Mouse (Mus musculus) heart, postnatal 14 days (tissue): ENCODE results near the gene Cobll1. TPM values are rescaled to one million over a fixed set of nuclear protein-coding genes. Genes with fewer than 3 reads are reported as not detected.

Source experiments
- DNase-seq, 2 experiments: peaks; one replicate each; pipeline ENCODE4 v3.0.0; 2021 to 2022
- intact Hi-C: fragments of 180-260 bp; cut with DNase I; formaldehyde crosslinking; loops from one replicate; pipeline ENCODE4 v1.15.1; 2025
- total RNA-seq, 2 experiments: library from RNA; stranded (reverse); gene quantifications; 2 replicates each; pipeline ENCODE4 v1.2.3; 2021

Gene Cobll1
- total RNA-seq, 2 experiments from 2014 or later = 51.3 to 53.6 TPM

DNA sequence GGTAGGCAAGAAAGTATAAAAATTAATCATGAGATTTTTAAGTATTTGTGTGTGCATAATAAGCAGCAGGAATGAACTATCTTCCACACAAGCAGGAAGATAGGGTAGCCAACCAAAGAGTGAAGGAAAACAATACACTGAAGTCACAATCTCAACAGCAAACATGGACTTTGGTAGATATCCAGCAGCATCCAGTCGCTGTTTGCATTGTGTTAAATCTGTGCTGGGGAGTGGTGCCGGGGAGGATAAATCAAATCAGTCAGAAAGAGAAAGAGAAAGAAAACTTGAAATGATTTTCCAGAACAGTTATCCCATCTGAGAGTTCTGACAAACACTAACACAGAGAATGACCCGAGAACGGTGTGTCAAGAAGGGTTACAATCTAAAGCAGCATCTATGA, 75.2 kb downstream of the Cobll1 start:
- intact Hi-C loops = no loop called here
- no peak for DNase-seq

DNA sequence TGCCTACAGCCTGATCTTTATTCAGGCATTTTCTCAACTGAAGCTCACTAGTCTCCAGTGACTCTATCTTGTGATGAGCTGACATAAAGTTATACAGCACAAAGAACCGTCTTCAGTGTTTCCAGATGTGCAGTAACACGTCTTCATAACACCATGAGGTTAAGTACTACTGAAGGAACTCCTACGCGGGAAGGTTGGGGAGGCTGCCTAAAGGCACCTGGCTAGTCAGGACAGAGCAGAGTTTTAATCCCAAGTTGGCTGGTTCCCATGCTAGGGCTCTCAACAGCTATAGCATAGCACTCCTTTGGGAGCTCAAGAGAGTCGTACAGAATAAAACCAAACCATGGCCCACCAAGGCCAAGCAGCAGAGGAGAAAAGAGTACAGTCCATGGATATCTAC, 76.6 kb downstream of the Cobll1 start:
- DNase-seq = no peak
- intact Hi-C loops = no loop called here

DNA sequence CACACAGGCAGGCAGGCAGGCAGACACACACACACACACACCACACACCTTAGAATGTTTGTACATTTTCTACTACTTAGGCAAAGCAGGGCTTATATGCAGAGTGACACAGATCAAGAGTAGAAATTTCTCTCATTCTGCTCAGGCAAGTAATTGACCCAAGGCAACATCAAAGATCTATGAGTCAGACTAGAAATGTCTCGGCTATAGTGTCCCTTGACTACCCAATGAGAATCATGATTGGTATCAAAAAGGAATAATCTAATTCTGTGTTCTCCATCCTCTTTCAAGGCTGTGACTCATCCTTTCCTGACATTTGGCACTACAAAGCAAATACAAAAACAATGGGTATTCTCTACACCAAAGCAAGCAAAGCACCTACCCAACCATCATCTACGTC, 77.5 kb downstream of the Cobll1 start:
- intact Hi-C loops = no loop called here
- no peak for DNase-seq

DNA sequence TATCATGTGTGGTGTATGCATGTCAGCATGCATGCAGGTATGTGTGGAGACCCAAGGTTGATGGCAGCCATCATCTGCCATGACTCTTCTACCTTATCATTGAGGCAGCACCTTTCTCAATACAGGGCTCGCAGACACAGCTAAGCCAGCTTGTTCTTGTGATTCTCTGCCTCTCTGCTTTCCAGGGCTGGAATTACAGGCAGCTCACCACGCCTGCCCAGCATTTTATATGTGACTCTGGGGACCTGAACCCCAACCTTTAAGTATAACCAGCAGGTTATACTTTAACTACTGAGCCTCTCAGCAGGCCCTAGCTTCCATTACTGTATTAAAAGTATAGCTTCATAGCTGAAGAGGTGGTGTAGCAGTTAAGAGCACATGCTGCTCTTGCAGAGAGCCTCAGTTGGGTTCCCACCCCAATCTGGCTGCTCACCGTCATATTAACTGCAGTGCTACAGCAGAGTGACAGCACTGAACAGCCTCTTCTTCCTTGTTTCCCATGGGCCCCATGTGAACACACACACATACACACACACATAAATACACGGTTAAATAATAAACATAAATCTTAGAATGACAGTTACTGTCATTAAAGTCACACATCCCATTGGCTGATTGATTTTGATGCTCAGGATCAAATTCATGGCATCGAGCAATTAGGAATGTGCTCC, 81.1 kb downstream of the Cobll1 start:
- intact Hi-C loops = no loop called here
- DNase-seq = no peak

DNA sequence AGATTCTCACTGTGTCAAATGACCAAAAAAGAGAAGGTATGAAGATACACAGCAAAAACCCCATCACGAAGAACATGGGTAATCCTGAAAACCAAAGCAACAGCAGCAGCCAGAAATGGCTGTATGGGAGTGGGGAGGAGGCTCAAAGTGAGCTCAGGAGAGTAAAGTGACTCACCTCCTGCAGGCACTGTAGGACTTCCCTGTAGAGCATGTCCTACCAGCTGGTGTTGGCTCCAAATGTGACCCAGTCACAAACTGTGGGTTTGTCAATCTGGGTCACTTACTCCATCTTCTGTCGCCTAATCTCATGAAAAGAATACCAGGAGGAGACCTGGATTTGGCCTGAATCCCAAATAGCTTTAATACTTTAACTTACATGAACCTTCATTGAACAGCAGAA, 81.9 kb downstream of the Cobll1 start:
- intact Hi-C loops = no loop called here
- DNase-seq = no peak

DNA sequence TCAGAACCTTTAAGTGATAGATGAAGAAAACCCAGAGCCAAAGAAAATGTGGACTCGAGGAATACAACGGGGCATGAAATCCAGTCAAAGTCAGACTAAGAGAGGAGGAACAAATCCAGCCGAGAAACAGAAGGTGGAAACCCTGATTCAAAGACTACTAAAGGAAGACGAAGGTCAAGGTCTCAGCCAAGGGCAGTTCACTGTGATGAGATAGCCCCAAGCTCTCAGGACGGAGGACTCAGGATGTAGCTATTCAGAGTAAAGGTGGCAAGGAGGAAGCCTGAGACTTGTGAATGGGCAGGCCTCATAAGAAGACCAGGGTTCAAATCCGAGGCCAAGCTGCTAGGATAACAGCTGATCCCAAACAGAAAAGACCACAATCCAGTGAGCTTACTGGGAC, 90.3 kb downstream of the Cobll1 start:
- DNase-seq = no peak
- intact Hi-C loops = loop anchor here (1.0 to 10.0 kb wide), 2 partner anchors 188 to 416 kb away; partner anchors contain the start of gene Scn3a

DNA sequence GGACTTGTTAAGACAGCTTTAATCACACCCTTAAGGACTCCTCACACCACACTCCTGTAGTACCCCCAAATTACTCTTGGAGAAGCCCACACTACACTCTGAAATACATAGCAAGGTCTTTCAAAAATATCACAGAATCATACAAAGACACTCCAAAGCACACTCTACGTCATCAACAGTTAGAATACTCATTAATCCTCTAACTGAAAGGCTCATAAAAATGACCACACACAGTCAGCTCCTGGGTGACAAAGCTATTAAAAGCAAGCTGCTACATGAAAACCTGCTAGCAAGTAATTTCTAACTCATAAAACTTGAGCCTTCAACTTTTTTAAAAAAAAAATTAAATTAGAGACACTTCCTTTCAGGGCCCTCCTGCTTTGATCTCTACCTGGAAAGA, 91.8 kb downstream of the Cobll1 start:
- intact Hi-C loops = loop anchor here (10.0 kb wide), 1 partner anchor 417 kb away; the partner anchor contains the start of gene Scn3a
- DNase-seq = no peak

DNA sequence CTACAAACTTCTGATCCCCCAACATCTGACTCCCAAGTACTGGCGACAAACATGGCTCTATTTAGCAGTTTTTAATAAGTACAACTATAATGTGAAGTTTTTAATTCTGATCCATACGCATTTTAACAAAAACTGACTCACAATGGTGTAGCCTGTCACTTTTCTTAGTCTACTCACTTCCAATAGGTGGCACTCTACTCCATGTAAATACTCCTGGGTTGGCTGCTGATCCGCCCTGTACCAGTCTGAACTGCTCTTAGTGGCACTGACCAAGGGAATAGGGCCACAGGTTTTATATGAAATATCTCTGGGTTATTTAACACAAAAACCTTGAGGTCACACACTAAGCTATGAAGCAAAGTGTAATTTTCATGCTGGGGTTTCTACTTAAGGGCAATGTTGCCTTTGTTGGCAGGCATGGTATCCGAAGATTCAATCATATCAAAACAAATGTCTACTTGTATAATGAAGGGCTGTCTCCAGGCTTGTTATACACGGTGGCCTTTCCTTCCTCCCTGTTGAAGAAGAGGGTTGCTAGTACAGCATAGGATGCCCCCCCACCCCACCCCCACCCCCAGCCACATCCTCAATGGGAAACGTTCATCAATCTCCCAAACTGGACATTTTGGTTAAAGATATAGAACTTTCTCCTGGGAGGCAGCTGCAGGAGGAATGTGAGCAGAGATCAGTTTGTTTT, 93.6 kb downstream of the Cobll1 start:
- intact Hi-C loops = loop anchor here (1.0 to 10.0 kb wide), 3 partner anchors 93 to 419 kb away; partner anchors contain the start of genes Cobll1 and Scn3a
- DNase-seq = peak; percentile 15 to 48

DNA sequence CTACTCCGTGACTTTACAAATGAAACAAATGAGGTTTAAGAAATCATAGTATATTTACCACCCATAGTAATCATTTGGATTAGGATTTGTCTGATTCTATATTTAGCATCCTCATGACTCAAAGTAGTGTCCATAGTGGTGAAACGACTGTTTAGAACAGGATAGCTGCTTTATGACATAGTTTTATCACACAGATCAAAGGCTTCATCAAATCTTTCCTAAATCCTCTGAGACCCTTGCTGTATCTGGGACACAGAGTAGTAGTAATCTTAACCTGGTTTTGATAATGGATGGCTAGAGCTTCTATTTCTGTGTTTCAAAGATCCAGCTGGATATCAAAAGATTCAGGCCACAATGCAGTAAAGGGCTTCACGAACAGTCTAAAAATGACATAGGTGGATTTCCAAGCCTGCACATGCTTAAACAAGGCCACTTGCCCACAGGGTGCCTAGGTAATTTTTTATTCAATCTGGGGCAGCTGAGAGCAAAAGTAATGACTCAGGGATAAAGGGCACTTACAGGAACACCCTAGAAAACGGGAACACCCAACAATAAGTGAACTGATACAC, 98.0 kb downstream of the Cobll1 start:
- DNase-seq = no peak
- intact Hi-C loops = loop anchor here (10.0 kb wide), 1 partner anchor 424 kb away; the partner anchor contains the start of gene Scn3a

DNA sequence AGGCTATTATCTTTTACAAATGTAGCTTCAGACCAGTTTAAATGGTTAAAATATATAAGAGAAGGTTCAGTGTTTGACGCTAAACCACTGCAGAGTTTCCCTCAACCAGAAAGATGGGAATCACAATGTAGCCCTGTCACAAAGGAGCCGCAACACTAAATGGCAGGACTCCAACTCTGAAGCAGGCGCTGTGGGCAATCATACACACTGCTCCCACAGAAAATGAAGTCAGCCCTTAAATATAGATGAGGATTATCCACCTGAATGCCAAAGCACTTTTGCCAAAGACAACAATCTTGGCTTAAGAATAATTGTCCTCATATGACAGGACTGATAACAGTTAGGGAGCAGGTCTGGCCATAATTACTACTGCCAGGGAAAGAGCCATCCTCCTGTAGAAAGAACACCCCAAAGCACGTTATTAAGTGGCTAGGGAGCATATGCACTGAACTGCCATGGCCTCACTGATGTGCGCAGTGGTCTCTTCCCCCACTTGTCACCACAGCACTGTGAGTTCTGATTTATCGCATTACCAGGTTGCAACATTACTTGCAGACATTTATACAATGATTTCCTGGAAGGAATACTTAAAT, 98.8 kb downstream of the Cobll1 start:
- intact Hi-C loops = loop anchor here (10.0 kb wide), 1 partner anchor 424 kb away; the partner anchor contains the start of gene Scn3a
- DNase-seq = peak; percentile 21 to 43

DNA sequence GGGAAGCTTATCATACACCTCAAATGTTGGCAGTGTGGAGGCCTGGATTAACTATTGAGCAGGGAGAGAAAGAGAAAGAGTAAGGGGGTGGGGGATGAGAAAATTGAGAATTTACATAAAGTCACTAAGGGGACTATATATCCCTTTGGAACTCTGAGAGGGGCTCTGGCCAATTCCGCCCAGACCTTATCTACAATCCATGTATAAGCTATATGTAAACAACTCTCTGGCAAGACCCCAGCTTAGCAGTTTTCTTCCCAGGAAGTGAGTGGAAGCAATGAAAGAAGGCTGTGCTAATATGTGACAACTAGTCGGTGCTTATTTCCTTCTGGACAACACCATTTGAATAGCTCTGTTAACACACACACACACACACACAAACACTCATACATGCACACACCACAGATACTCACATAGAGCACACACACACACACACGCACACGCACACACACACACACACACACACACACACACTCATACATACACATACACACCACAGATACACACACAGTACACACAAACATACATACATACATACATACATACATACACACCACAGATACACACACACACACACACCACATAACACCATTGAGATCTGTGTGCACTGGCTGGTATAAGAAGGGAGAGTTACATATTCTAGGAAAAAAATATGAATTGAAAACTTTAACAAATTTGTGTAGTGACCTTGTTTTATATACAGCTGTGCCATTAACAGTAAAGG, 99.4 kb downstream of the Cobll1 start:
- intact Hi-C loops = loop anchor here (10.0 kb wide), 1 partner anchor 425 kb away; the partner anchor contains the start of gene Scn3a

DNA sequence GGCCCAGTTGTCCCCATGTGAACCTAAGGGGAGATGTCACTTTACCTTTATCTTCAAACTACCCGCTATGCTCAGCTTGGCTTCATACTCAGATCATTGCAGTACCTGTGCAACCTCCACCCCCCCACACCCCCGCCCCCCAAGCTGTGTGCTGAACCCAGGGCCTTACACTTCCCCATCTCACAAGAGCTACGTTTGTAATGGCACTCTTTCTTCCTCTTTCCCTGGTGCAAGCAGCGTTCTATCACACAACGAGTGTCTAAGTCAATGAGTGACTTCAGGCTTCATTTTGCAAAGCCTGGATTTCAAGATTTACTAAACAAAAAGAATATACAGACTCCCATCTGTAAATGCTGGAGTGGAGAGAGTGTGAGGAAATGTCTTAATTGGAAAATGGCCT, 100.2 kb downstream of the Cobll1 start:
- intact Hi-C loops = no loop called here
- DNase-seq = no peak

More for the DNA sequence above, 99.4 kb downstream of the Cobll1 start:
- DNase-seq = no peak

DNA sequence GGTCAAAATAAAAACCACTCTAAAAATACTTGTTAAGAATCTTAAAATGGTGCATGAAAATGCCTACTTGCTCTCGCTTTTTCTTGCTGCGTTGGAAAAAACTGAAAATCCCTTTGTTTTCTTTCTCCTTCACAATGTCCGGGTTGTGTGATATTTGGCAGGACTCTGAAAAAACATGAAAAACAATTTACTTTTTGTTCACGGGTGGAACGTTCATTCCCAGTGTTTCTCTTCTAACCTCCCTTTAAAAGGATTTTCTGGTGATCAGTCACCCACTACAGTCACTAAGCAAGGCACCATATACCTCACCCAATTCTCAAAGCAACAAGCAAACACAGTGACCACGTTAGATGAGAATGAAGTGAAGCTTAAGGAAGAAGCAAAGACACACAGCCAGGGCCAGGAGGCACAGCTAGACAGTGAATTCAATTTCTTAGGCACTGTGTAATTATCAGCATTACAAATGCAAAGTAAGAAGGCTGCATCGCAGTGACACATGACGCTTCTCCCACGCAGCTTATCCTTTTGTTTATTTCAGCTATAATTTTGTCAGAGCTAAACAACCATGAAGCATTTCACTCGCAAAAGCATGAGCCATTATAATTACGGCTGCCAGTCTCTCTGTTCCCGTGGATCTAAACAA, 112.9 kb downstream of the Cobll1 start:
- intact Hi-C loops = no loop called here
- DNase-seq = no peak

DNA sequence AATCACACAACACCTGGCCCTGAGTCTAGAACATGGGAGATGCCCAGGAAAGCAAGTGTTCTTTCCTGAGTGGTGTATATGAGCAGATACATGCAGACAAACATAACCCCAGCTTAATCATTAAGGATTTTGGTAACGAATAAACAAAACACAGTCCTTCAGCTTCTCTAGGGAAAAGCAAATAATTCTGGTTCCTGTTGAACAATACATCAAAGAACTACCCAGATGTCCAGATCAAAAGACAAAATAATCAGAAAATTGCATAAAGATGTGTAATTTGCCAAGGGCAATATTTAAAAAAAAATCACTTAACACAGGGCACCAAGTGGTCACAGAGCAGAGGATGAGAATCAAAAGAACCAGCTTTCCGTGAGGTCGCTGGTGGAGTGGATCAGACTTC, 115.5 kb downstream of the Cobll1 start:
- intact Hi-C loops = no loop called here
- no peak for DNase-seq

DNA sequence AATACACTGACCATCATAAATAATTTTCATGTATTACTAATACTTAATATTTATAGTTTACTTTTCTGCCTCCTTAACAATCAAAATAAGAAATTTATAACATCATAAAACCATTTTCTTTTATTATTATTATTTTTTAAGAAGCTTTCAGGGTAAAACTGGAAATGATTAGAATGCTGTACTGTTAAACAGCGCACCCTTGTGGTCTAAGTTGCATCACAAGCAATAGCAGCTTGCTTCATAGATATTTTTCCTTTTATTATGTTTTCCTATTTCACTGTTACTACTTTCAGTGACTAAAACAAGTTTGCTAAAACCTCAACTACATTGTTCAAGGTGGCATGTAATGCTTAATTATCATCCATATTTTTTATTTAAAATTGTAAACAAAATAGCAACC, 117.8 kb downstream of the Cobll1 start:
- DNase-seq = peak; percentile 55 to 70
- intact Hi-C loops = loop anchor here (2.0 kb wide), 1 partner anchor 99 kb away; no protein-coding TSS in a partner anchor

DNA sequence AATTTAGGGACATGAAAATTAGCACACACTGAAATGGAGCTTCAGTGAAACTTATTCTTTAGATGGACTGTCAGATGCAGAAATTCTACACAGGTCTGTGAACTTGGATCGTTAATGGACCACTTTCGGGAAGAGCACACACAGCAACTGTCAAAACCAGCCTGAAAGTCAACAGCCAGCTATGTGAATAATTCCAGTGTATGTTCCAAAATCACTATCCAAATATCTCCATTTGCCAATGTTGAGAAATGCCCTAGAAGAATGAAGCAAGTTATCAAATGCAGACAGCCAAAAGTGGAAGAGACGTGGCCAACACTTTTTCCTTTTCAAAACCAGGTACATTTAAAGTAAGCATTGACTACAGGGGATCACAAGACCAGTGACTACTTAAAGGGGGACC, 118.2 kb downstream of the Cobll1 start:
- no peak for DNase-seq
- intact Hi-C loops = loop anchor here (2.0 kb wide), 1 partner anchor 98 kb away; no protein-coding TSS in a partner anchor

DNA sequence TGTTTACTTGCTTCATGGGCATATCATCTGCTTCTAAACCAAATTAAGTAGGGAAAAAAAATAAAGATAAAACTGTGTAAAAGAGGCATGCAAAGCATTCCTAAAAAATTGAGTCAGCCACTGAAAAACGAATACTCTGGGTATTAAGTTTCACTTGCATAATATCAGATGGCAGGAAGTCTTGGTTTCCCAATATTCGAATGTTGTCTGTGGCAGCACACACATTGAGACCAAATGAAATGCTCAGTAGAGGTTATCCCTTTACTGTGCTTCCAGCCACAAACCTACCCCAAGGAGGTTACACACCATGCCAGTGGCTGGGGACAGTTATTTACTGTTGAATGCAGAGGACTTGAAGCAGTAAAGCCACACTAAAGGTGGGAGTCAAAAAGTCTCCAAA, 119.1 kb downstream of the Cobll1 start:
- intact Hi-C loops = loop anchor here (1.0 to 2.0 kb wide), 2 partner anchors 97 to 155 kb away; no protein-coding TSS in a partner anchor

DNA sequence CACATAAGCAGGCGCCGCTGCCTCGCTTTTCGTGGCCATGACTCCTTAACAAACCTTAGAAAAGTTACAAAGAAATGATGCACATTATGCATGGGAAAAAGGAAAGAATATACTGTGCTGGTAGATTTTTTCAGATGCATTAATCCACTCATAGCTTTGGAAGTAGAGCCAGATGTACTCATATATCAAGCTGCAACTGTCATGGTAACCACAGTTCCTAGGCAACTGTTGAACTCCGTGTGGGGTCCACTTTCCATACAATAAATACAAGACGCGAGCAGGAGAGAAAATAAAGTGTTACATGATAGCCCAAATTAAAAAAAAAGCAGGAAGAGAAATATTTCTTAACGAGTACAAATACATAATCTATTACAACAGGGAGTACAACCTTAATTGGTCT, 119.5 kb downstream of the Cobll1 start:
- intact Hi-C loops = loop anchor here (1.0 to 2.0 kb wide), 2 partner anchors 97 to 154 kb away; no protein-coding TSS in a partner anchor
- DNase-seq = no peak

More for the DNA sequence above, 119.1 kb downstream of the Cobll1 start:
- no peak for DNase-seq

DNA sequence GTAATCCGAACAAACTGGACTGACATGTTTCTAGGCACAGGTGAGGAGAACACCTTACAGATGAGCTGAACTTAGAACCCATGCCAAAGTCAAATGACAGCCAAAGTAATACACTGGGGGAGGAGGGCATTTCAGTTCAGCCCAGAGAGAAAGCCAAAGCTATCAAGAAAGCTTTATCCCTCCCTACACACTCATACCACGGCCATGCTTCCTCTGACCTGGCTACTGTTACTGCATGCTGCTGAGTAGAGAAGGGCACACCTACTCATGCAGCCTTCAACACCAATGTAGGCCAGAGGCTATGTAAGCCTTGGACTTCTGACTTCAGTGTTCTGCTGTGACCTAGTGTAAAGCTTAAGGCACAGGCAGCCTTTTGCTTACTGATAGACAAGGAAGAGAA, 120.1 kb downstream of the Cobll1 start:
- DNase-seq = no peak
- intact Hi-C loops = no loop called here

DNA sequence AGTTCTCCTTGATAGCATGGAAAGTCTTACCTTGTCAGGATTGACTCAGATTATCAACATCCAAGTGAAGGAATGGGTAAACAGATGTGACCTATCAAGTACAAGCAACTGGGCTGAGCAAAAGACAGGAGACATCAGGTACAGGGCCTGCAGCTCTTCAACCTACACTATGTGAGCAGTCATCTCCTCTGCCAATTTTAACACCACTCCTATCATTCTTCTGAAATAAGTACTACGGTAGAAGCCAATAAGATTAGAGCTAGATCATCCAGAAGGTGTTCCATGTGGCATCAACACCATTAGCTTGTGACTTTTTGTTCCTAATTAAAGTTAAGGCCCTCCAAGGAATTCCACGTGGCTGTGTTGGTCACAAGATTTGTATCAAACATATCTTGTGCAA, 121.3 kb downstream of the Cobll1 start:
- intact Hi-C loops = no loop called here

More for the DNA sequence above, 121.3 kb downstream of the Cobll1 start:
- no peak for DNase-seq
